8 mouse cellular contexts compared by ENCODE assay signal in the genomic region with DNA sequence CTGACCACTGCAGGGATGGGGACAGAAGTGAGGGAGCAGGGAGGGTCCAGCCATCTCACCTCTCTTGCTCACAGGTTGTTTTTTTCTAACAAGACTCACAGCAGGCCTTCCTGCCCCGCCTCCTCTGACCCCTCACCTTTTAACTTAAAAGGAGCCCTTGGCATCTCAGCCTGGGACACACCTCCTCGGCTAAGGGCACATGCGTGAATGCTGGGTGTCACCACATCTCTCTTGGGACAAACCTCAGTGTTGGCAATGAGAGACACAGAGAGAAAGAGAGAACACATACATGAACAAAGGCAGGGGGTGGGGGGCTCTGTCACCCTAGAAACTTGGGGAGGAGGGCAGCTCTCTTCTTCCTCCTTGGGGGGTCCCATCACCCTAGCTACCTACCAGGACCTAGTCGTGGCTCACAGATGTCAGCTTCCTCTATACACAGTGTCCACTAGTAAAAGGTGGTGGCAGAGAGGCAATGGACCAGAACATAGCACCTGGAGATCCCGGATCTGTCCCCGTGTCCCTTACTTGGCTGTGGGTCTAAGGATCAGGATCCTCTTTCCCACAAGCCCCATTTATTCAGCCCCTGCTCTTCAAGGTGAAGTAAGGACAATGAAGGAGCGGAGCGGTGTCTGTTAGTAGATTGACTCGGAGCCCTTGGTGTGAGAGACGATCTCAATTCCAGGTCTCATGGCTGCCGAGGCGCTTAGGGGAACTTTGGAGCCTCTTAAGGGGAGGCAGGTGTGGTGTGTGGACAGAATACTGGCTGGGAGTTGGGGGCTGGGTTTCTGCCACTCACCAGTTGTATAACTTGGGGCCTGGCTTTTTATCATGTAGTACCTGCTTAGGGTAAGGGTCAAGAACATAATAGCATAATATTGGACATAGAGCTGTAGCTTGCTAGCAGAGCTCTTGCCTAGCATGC. TPM values are rescaled to one million over a fixed set of nuclear protein-coding genes. Genes with fewer than 3 reads are reported as not detected.
A peak's percentile ranks its signal among the peaks of the same experiment; 100 is the strongest.
DNase-seq lines count a peak whose midpoint lies in the region; ATAC-seq and TF ChIP-seq lines count a peak whose summit lies in the region.

No protein-coding gene starts in this region.

- peak overlapping the region; percentile 53 for H3K4me2 ChIP-seq in lung, embryonic 15.5 days
- H3K4me2 ChIP-seq in forebrain, embryonic 15.5 days (replicated peaks) = peak overlapping the region; percentile 65

- no peak for TF ChIP-seq CTCF in small intestine, adult 2 months (IDR thresholded peaks at IDR 0.05; ENCODE audit: extremely low read depth, insufficient read length, insufficient replicate concordance, low read depth, low read length)

- no peaks in the 10 kb centered on the region for H3K9me3 ChIP-seq in lung, embryonic 15.5 days
- no peaks in the 10 kb centered on the region for H3K9me3 ChIP-seq in forebrain, embryonic 15.5 days

- H3K9ac ChIP-seq in lung, embryonic 15.5 days = peak overlapping the region; percentile 22; the same call in 1 of the 2 replicates
- peak overlapping the region; percentile 48 for H3K9ac ChIP-seq in forebrain, embryonic 15.5 days (replicated peaks)

- H3K27me3 ChIP-seq in lung, embryonic 15.5 days = no peaks in the 10 kb centered on the region
- H3K27me3 ChIP-seq in forebrain, embryonic 15.5 days = no peaks in the 10 kb centered on the region
- no peaks in the 10 kb centered on the region for H3K27me3 ChIP-seq in small intestine, adult 2 months (ENCODE audit: control insufficient read depth, insufficient read depth, low read length)

- no peak for ATAC-seq in lung, embryonic 15.5 days (ENCODE audit: borderline replicate concordance, extremely low read depth, low FRiP score, low TSS enrichment)
- ATAC-seq in forebrain, embryonic 15.5 days (replicated peaks) = no peak

- peak overlapping the region; percentile 79 for H3K27ac ChIP-seq in lung, embryonic 15.5 days
- peak overlapping the region; percentile 96 for H3K27ac ChIP-seq in forebrain, embryonic 15.5 days (replicated peaks)
- H3K27ac ChIP-seq in small intestine, adult 2 months (ENCODE audit: insufficient read depth, low read depth, low read length) = peak overlapping the region; percentile 94

- H3K4me3 ChIP-seq in lung, embryonic 15.5 days = no peak overlapping the region
- H3K4me3 ChIP-seq in forebrain, embryonic 15.5 days = peak overlapping the region; percentile 28
- no peak overlapping the region for H3K4me3 ChIP-seq in small intestine, adult 2 months (ENCODE audit: low read depth, low read length)

- peaks cover 86% of the 10 kb centered on the region for H3K4me1 ChIP-seq in lung, embryonic 15.5 days
- H3K4me1 ChIP-seq in forebrain, embryonic 15.5 days = peaks cover 83% of the 10 kb centered on the region
- peaks cover 55% of the 10 kb centered on the region for H3K4me1 ChIP-seq in small intestine, adult 2 months (ENCODE audit: control insufficient read depth, insufficient read depth, insufficient read length, low read length)

- 41% methylated on average over 12 of the region's 12 CpGs for WGBS in lung, embryonic 15.5 days
- 47% methylated on average over 12 of the region's 12 CpGs for WGBS in forebrain, embryonic 15.5 days
- 24% methylated on average over 12 of the region's 12 CpGs for WGBS in small intestine, adult 2 months

- H3K36me3 ChIP-seq in lung, embryonic 15.5 days = no peaks in the 10 kb centered on the region
- no peaks in the 10 kb centered on the region for H3K36me3 ChIP-seq in forebrain, embryonic 15.5 days
- no peaks in the 10 kb centered on the region for H3K36me3 ChIP-seq in small intestine, adult 2 months (ENCODE audit: control insufficient read depth, insufficient read depth, low read length)

- no peak for DNase-seq in lung, postnatal 14 days
- peak; percentile 45 to 69 for DNase-seq in kidney, postnatal 25 days
- no peak for DNase-seq in left cerebral cortex, adult 11 months (ENCODE audit: low spot score)
- DNase-seq in gastrocnemius, postnatal 10 days = no peak
- DNase-seq in gastrocnemius, adult 8-10 months (ENCODE audit: low spot score in 2 of 2) = no peak

- TF ChIP-seq POLR2A in small intestine, adult 2 months (IDR thresholded peaks at IDR 0.05; ENCODE audit: low read depth, low read length) = no peak

RNA-seq across cellular contexts. Expression of gene Thra, which starts 5.8 kb away (rescaled TPM):
- 35.6 and 35.8 TPM in 2 replicates for polyA plus RNA-seq in lung, embryonic 15.5 days (2015; fragmentation: Nextera tagmentation; extraction: Ambion mirVana)
- 164 and 166 TPM in 2 replicates for polyA plus RNA-seq in forebrain, embryonic 15.5 days (2015; fragmentation: Nextera tagmentation; extraction: Ambion mirVana)
- 46.5 and 128 TPM in 2 replicates for polyA plus RNA-seq in small intestine, adult 2 months (2012; rRNA removed)
- total RNA-seq in gastrocnemius, postnatal 10 days (2021) = 100 to 1,000 TPM; 149 to 169 TPM
- 10 to 100 TPM; 67.5 to 81.5 (median 76.2) TPM for total RNA-seq in gastrocnemius, adult 8-10 months (2022)

RNA-seq across cellular contexts. Expression of gene Med24, which starts 17.0 kb away (rescaled TPM):
- 51.9 and 53.0 TPM in 2 replicates for polyA plus RNA-seq in lung, embryonic 15.5 days (2015; fragmentation: Nextera tagmentation; extraction: Ambion mirVana)
- polyA plus RNA-seq in forebrain, embryonic 15.5 days (2015; fragmentation: Nextera tagmentation; extraction: Ambion mirVana) = 85.1 and 93.6 TPM in 2 replicates
- polyA plus RNA-seq in small intestine, adult 2 months (2012; rRNA removed) = 23.8 and 49.5 TPM in 2 replicates
- 10 to 100 TPM; 47.8 to 52.5 TPM for total RNA-seq in gastrocnemius, postnatal 10 days (2021)
- 10 to 100 TPM; 42.2 to 48.4 (median 47.9) TPM for total RNA-seq in gastrocnemius, adult 8-10 months (2022)

RNA-seq across cellular contexts. Expression of gene Nr1d1, which starts 28.9 kb away (rescaled TPM):
- polyA plus RNA-seq in lung, embryonic 15.5 days (2015; fragmentation: Nextera tagmentation; extraction: Ambion mirVana) = 1.0 and 1.5 TPM in 2 replicates
- 3.6 TPM in 2 replicates for polyA plus RNA-seq in forebrain, embryonic 15.5 days (2015; fragmentation: Nextera tagmentation; extraction: Ambion mirVana)
- 59.8 and 206 TPM in 2 replicates for polyA plus RNA-seq in small intestine, adult 2 months (2012; rRNA removed)
- 10 to 100 TPM; 42.4 to 58.7 TPM for total RNA-seq in gastrocnemius, postnatal 10 days (2021)
- total RNA-seq in gastrocnemius, adult 8-10 months (2022) = 100 to 1,000 TPM in 2 of 4 experiments, 10 to 100 TPM in 2; 83.4 to 175 (median 99.4) TPM

RNA-seq across cellular contexts. Expression of gene Csf3, which starts 45.1 kb away (rescaled TPM):
- polyA plus RNA-seq in lung, embryonic 15.5 days (2015; fragmentation: Nextera tagmentation; extraction: Ambion mirVana) = not detected in 2 replicates
- polyA plus RNA-seq in forebrain, embryonic 15.5 days (2015; fragmentation: Nextera tagmentation; extraction: Ambion mirVana) = not detected in 2 replicates
- polyA plus RNA-seq in small intestine, adult 2 months (2012; rRNA removed) = 0.10 TPM in 1 of 2 replicates, not detected in the other
- total RNA-seq in gastrocnemius, postnatal 10 days (2021) = not detected
- total RNA-seq in gastrocnemius, adult 8-10 months (2022) = not detected

RNA-seq across cellular contexts. Expression of gene Msl1, which starts 49.1 kb away (rescaled TPM):
- 21.1 and 21.2 TPM in 2 replicates for polyA plus RNA-seq in lung, embryonic 15.5 days (2015; fragmentation: Nextera tagmentation; extraction: Ambion mirVana)
- polyA plus RNA-seq in forebrain, embryonic 15.5 days (2015; fragmentation: Nextera tagmentation; extraction: Ambion mirVana) = 30.2 and 31.7 TPM in 2 replicates
- 19.8 and 38.5 TPM in 2 replicates for polyA plus RNA-seq in small intestine, adult 2 months (2012; rRNA removed)
- total RNA-seq in gastrocnemius, postnatal 10 days (2021) = 10 to 100 TPM; 62.6 to 74.1 TPM
- total RNA-seq in gastrocnemius, adult 8-10 months (2022) = 10 to 100 TPM; 53.9 to 57.7 (median 55.8) TPM

Comparison
In these comparisons a context has a peak if more than half of its experiments do, and no peak if none do; other contexts are left out.
1. DNase-seq: peak in kidney, postnatal 25 days (2 of 2); none in lung, postnatal 14 days (single experiment), left cerebral cortex, adult 11 months (single experiment), gastrocnemius, postnatal 10 days (single experiment) and gastrocnemius, adult 8-10 months (0 of 2).
2. RNA of gene Nr1d1, which starts 28.9 kb away (polyA plus RNA-seq): 59.8 to 206 TPM in small intestine, adult 2 months; 3.6 TPM in forebrain, embryonic 15.5 days and 1.0 to 1.5 TPM in lung, embryonic 15.5 days; every median in the first group is over 10 times any median in the second.
3. Peak in every context shown above with its lines, with median percentiles within 50 percentile points of each other: H3K27ac ChIP-seq.